ENCODE assay signal across 18 mouse cellular contexts in the genomic region with DNA sequence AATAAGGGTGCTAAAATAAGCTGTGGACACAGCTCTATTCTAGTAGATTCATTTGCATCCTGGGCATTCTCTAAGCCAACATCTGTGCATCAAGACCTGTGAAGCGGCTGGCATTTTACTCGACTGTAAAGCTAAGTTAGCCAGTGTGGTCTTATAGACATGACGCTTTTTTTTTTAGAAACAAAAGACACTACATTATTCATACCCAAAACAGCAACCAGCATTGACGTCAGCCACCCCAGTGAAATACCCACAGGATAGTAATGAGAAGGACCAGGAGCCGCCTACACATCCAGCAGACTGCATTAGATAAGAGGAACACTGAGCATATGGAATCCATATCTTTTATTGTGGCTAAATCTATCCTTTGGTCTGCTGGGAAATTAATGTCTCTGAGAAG.
DNase-seq lines count a peak whose midpoint lies in the region; ATAC-seq and TF ChIP-seq lines count a peak whose summit lies in the region.
"Had no signal": no experiment of that assay in that cellular context is flagged by ENCODE, and none has a peak within 500 bp of the region (broad histone marks: within the 10 kb centered on the region; RNA-seq: fewer than 3 reads in every experiment).

No protein-coding gene starts in this region.

- no peak overlapping the region for H3K9ac ChIP-seq in lung, postnatal 0 days (replicated peaks; ENCODE audit: low read depth)
- H3K9ac ChIP-seq: embryonic facial prominence, embryonic 13.5 days; limb, embryonic 13.5 days; liver, embryonic 14.5 days had no signal

- no peaks in the 10 kb centered on the region for H3K4me1 ChIP-seq in lung, postnatal 0 days (ENCODE audit: insufficient read depth, low read depth, low read length)
- H3K4me1 ChIP-seq: embryonic facial prominence, embryonic 13.5 days; limb, embryonic 13.5 days had no signal

- no peak for TF ChIP-seq CTCF in layer of hippocampus, adult 2 months (conservative IDR thresholded peaks at IDR 0.05)
- no peak for TF ChIP-seq CTCF in lung, postnatal 0 days (IDR thresholded peaks at IDR 0.05)

- 82% methylated on average over 5 of the region's 5 CpGs for WGBS in lung, postnatal 0 days

- no peaks in the 10 kb centered on the region for H3K9me3 ChIP-seq in lung, postnatal 0 days (ENCODE audit: low read length)
- H3K9me3 ChIP-seq: embryonic facial prominence, embryonic 13.5 days; limb, embryonic 13.5 days had no signal

- no peak overlapping the region for H3K4me3 ChIP-seq in layer of hippocampus, adult 2 months
- H3K4me3 ChIP-seq in lung, postnatal 0 days (ENCODE audit: low read depth, low read length), result no peak overlapping the region
- H3K4me3 ChIP-seq: embryonic facial prominence, embryonic 13.5 days; limb, embryonic 13.5 days had no signal

- H3K4me2 ChIP-seq in lung, postnatal 0 days (replicated peaks; ENCODE audit: low read depth, low read length), result no peak overlapping the region
- H3K4me2 ChIP-seq: embryonic facial prominence, embryonic 13.5 days; limb, embryonic 13.5 days had no signal

- no peak for ATAC-seq in lung, postnatal 0 days
- ATAC-seq: midbrain, embryonic 16.5 days had no signal

- H3K27me3 ChIP-seq in lung, postnatal 0 days (replicated peaks; ENCODE audit: insufficient read depth, low read length), result no peaks in the 10 kb centered on the region
- H3K27me3 ChIP-seq: embryonic facial prominence, embryonic 13.5 days; limb, embryonic 13.5 days had no signal

- intact Hi-C loops in gastrocnemius, postnatal 36 days (cut with DNase I), result no loop called here

- H3K27ac ChIP-seq in layer of hippocampus, adult 2 months, result no peak overlapping the region
- no peak overlapping the region for H3K27ac ChIP-seq in lung, postnatal 0 days (ENCODE audit: low read length)
- H3K27ac ChIP-seq: embryonic facial prominence, embryonic 13.5 days; limb, embryonic 13.5 days; liver, embryonic 14.5 days had no signal

- DNase-seq in layer of hippocampus, adult 2 months (ENCODE audit: low spot score in 2 of 2), result peak; percentile 27 to 36
- DNase-seq in layer of hippocampus, postnatal 36 days, result no peak
- DNase-seq in frontal cortex, adult 2 months (ENCODE audit: extremely low spot score in 1 of 2, low spot score in 1 of 2), result peak; percentile 83 to 89
- DNase-seq in left cerebral cortex, adult 8-10 months (ENCODE audit: low spot score in 2 of 2), result peak; percentile 6 to 90
- DNase-seq in right cerebral cortex, postnatal 14 days, result peak; percentile 42
- no peak for DNase-seq in urinary bladder, postnatal 14 days (ENCODE audit: low spot score)
- DNase-seq in gastrocnemius, postnatal 36 days, result no peak
- DNase-seq in lung, postnatal 0 days (ENCODE audit: low spot score), result no peak
- DNase-seq: adrenal gland, adult 8-10 months; cerebellum, adult 18-20 months; heart, postnatal 4 days; kidney, adult 18-20 months; kidney, postnatal 25 days; thymus, adult 2 months had no signal

- no peaks in the 10 kb centered on the region for H3K36me3 ChIP-seq in lung, postnatal 0 days (ENCODE audit: insufficient read depth, low read length)
- H3K36me3 ChIP-seq: embryonic facial prominence, embryonic 13.5 days; limb, embryonic 13.5 days had no signal

- no peak for TF ChIP-seq EP300 in lung, postnatal 0 days (IDR thresholded peaks at IDR 0.05)

Comparison
In these comparisons a context has a peak if more than half of its experiments do, and no peak if none do; other contexts are left out.
1. DNase-seq: peak in layer of hippocampus, adult 2 months (2 of 2), frontal cortex, adult 2 months (2 of 2), left cerebral cortex, adult 8-10 months (2 of 2) and right cerebral cortex, postnatal 14 days (single experiment); none in layer of hippocampus, postnatal 36 days (0 of 2), urinary bladder, postnatal 14 days (single experiment), gastrocnemius, postnatal 36 days (0 of 2) and lung, postnatal 0 days (single experiment).